26 mouse cellular contexts compared by ENCODE assay signal in genomic region chr2:10583103-10583502, GRCm38 (mm10).
"Had no signal": no experiment of that assay in that cellular context is flagged by ENCODE, and none has a peak within 500 bp of the region (broad histone marks: within the 10 kb centered on the region; RNA-seq: fewer than 3 reads in every experiment).

No protein-coding gene starts in this region.

- ATAC-seq: forebrain, embryonic 13.5 days; forebrain, embryonic 14.5 days; forebrain, embryonic 15.5 days; forebrain, embryonic 16.5 days; forebrain, postnatal 0 days had no signal

- H3K27ac ChIP-seq: embryonic facial prominence, embryonic 13.5 days; embryonic facial prominence, embryonic 15.5 days; forebrain, embryonic 10.5 days; forebrain, embryonic 12.5 days; forebrain, embryonic 13.5 days; forebrain, embryonic 15.5 days; gastrocnemius, adult 2 months; heart, adult 2 months had no signal

- H3K27me3 ChIP-seq: embryonic facial prominence, embryonic 13.5 days; embryonic facial prominence, embryonic 15.5 days; forebrain, embryonic 12.5 days; forebrain, embryonic 13.5 days; forebrain, embryonic 15.5 days had no signal

- H3K9me3 ChIP-seq: embryonic facial prominence, embryonic 13.5 days; embryonic facial prominence, embryonic 15.5 days; forebrain, embryonic 10.5 days; forebrain, embryonic 12.5 days; forebrain, embryonic 13.5 days; forebrain, embryonic 15.5 days had no signal

- H3K36me3 ChIP-seq: embryonic facial prominence, embryonic 13.5 days; embryonic facial prominence, embryonic 15.5 days; forebrain, embryonic 10.5 days; forebrain, embryonic 12.5 days; forebrain, embryonic 15.5 days had no signal

- H3K4me1 ChIP-seq: embryonic facial prominence, embryonic 15.5 days; forebrain, embryonic 10.5 days; forebrain, embryonic 12.5 days; forebrain, embryonic 13.5 days; forebrain, embryonic 15.5 days had no signal

- H3K4me2 ChIP-seq: embryonic facial prominence, embryonic 13.5 days; embryonic facial prominence, embryonic 15.5 days; forebrain, embryonic 12.5 days; forebrain, embryonic 13.5 days; forebrain, embryonic 15.5 days had no signal

- H3K4me3 ChIP-seq: embryonic facial prominence, embryonic 13.5 days; embryonic facial prominence, embryonic 15.5 days; erythroblast, embryonic 14.5 days; forebrain, embryonic 10.5 days; forebrain, embryonic 12.5 days; forebrain, embryonic 13.5 days; forebrain, embryonic 15.5 days; gastrocnemius, adult 2 months; heart, adult 2 months had no signal

- H3K9ac ChIP-seq: embryonic facial prominence, embryonic 13.5 days; embryonic facial prominence, embryonic 15.5 days; forebrain, embryonic 12.5 days; forebrain, embryonic 13.5 days; forebrain, embryonic 15.5 days; forebrain, postnatal 0 days had no signal

- DNase-seq: cerebellum, adult 8-10 months; cerebellum, adult 9-10 months; cerebellum, adult 9-11 months; cerebellum, postnatal 10 days; cerebellum, postnatal 14 days; cerebellum, postnatal 25 days; cerebellum, postnatal 36 days; embryo, embryonic 11 days; forebrain, postnatal 0 days; gastrocnemius, adult 2 months; gastrocnemius, postnatal 10 days; gastrocnemius, postnatal 14 days; gastrocnemius, postnatal 25 days; gastrocnemius, postnatal 36 days; heart, adult 11 months; heart, adult 18-20 months; heart, adult 2 months had no signal
